Mouse (Mus musculus) subcutaneous adipose tissue, adult 2 months (tissue): ENCODE measurements around the gene Ly6g6c. TPM values are rescaled to one million over a fixed set of nuclear protein-coding genes. Genes with fewer than 3 reads are reported as not detected.

Experiments used
- polyA plus RNA-seq: library from polyadenylated mRNA; depleted of rRNA; stranded (reverse); fragments of >200 nt; gene quantifications from 2 replicates; pipeline ENCODE4 v1.2.3, GENCODE M21; 2012; ENCODE audit warnings: low replicate concordance; rRNA removed

Gene Ly6g6c
- 0.17 TPM in 1 of 2 replicates, not detected in the other for polyA plus RNA-seq

GRCm38 (mm10) chr17:35064951-35065947 is at the start of gene Ly6g6c:
Ly6g6c (plus strand) TSS chr17:35065388.

GRCm38 (mm10) chr17:35016376-35016775 is 48.8 kb upstream of the Ly6g6c start, which contains the start of gene Vwa7:
Vwa7 (plus strand) TSS chr17:35016579.

GRCm38 (mm10) chr17:35027277-35028068 is 37.7 kb upstream of the Ly6g6c start, which contains the start of gene Sapcd1:
Sapcd1 (minus strand) TSS chr17:35028016.

GRCm38 (mm10) chr17:35046681-35047455 is 18.3 kb upstream of the Ly6g6c start, which contains the start of gene Msh5:
Msh5 (minus strand) TSS chr17:35046745.

GRCm38 (mm10) chr17:35049561-35050016 is 15.6 kb upstream of the Ly6g6c start, which contains the start of gene Clic1:
Clic1 (plus strand) TSS chr17:35049966.

GRCm38 (mm10) chr17:35058911-35059892 is 6.0 kb upstream of the Ly6g6c start, which contains the start of gene Ddah2:
Ddah2 (plus strand) TSS chr17:35059035.

GRCm38 (mm10) chr17:35066084-35066483 is 896 bp downstream of the Ly6g6c start, which contains the start of gene Mpig6b:
Mpig6b (minus strand) TSS chr17:35066184.

GRCm38 (mm10) chr17:35076507-35077176 is 11.5 kb downstream of the Ly6g6c start, which contains the start of gene Ly6g6e:
Ly6g6e (plus strand) TSS chr17:35076902.

GRCm38 (mm10) chr17:35077786-35078233 is 12.6 kb downstream of the Ly6g6c start, which contains the start of gene Ly6g6d:
Ly6g6d (minus strand) TSS chr17:35078065.

GRCm38 (mm10) chr17:35085208-35085865 is 20.1 kb downstream of the Ly6g6c start, which contains the start of gene Ly6g6f:
Ly6g6f (minus strand) TSS chr17:35085610.

GRCm38 (mm10) chr17:35088825-35089644 is 23.8 kb downstream of the Ly6g6c start, which contains the start of gene Abhd16a:
Abhd16a (plus strand) TSS chr17:35089263.

GRCm38 (mm10) chr17:35108097-35108496 is 42.9 kb downstream of the Ly6g6c start, which contains the start of gene Ly6g5c:
Ly6g5c (plus strand) TSS chr17:35108279.

GRCm38 (mm10) chr17:35115046-35116019 is 50.1 kb downstream of the Ly6g6c start, which contains the start of gene Ly6g5b:
Ly6g5b (minus strand) TSS chr17:35115428.

